ENCODE assay signal across 8 mouse cellular contexts in genomic region chr10:128590193-128590690, GRCm38 (mm10). TPM values are rescaled to one million over a fixed set of nuclear protein-coding genes. Genes with fewer than 3 reads are reported as not detected.
A peak's percentile ranks its signal among the peaks of the same experiment; 100 is the strongest.
DNase-seq lines count a peak whose midpoint lies in the region; ATAC-seq and TF ChIP-seq lines count a peak whose summit lies in the region.

No protein-coding gene starts in this region.

- H3K4me1 ChIP-seq in cortical plate, adult 2 months (ENCODE audit: control insufficient read depth, insufficient read depth, low read length): no peaks in the 10 kb centered on the region
- no peaks in the 10 kb centered on the region for H3K4me1 ChIP-seq in intestine, postnatal 0 days (replicated peaks; ENCODE audit: control insufficient read depth, insufficient read depth, low read length)
- H3K4me1 ChIP-seq in liver, embryonic 14.5 days (replicated peaks; ENCODE audit: control insufficient read depth in 2 of 2, insufficient read depth in 2 of 2, low read length in 1 of 2): no peaks in the 10 kb centered on the region; a peak in 2 of 4 replicates

- TF ChIP-seq EP300 in liver, embryonic 14.5 days (IDR thresholded peaks at IDR 0.05; ENCODE audit: low read depth): no peak

- peak; percentile 79 for DNase-seq in 3134 (ENCODE audit: extremely low read depth, insufficient read length, low spot score)
- DNase-seq in Patski (ENCODE audit: low read depth, low spot score): no peak
- no peak for DNase-seq in liver, embryonic 14.5 days (ENCODE audit: low read depth in 3 of 3, low spot score in 3 of 3)
- DNase-seq in naive thymus-derived CD4-positive, alpha-beta T cell, adult 2 months (ENCODE audit: low read depth): peak; percentile 55
- DNase-seq in testis, postnatal 10 days (ENCODE audit: low spot score): peak; percentile 84

- in situ Hi-C loops in Patski (cut with MboI; ENCODE audit: low pct_unique_long_range_greater_than_20kb): no loop called here

- H3K4me2 ChIP-seq in intestine, postnatal 0 days (replicated peaks; ENCODE audit: low read depth): peak overlapping the region; percentile 95
- peak overlapping the region; percentile 80 for H3K4me2 ChIP-seq in liver, embryonic 14.5 days (ENCODE audit: low read depth)

- POLR2A ChIA-PET in Patski (lab: Charles Lee): interaction anchor here (0.6 to 0.8 kb wide), 3 partner anchors 12 to 226 kb away, joined by 3 to 5 read pairs (median 4); partner anchors contain the start of gene Pmel

- peak overlapping the region; percentile 77 for H3K9ac ChIP-seq in intestine, postnatal 0 days (ENCODE audit: low read depth, low read length)
- no peak overlapping the region for H3K9ac ChIP-seq in liver, embryonic 14.5 days (replicated peaks)

- peak; percentile 57 for ATAC-seq in Patski
- peak; percentile 62 for ATAC-seq in granulocyte monocyte progenitor cell, adult 5-6 weeks (replicated peaks; ENCODE audit: poor library complexity, severe bottlenecking)
- ATAC-seq in intestine, postnatal 0 days: no peak
- ATAC-seq in liver, embryonic 14.5 days (ENCODE audit: insufficient read depth): 0 out of 2 replicates have a peak, but pooled peaks have one; percentile 9

- peaks cover 16% of the 10 kb centered on the region for H3K27me3 ChIP-seq in Patski
- H3K27me3 ChIP-seq in intestine, postnatal 0 days (replicated peaks; ENCODE audit: control insufficient read depth, insufficient read depth, low read length): peaks cover 4% of the 10 kb centered on the region; the same call in 1 of the 2 replicates
- H3K27me3 ChIP-seq in liver, embryonic 14.5 days (ENCODE audit: control insufficient read depth, insufficient read depth, low read length): peaks cover 47% of the 10 kb centered on the region

- no peaks in the 10 kb centered on the region for H3K9me3 ChIP-seq in intestine, postnatal 0 days (ENCODE audit: control insufficient read depth)
- H3K9me3 ChIP-seq in liver, embryonic 14.5 days (ENCODE audit: control insufficient read depth, low read length): no peaks in the 10 kb centered on the region

- TF ChIP-seq CTCF in Patski (IDR thresholded peaks at IDR 0.05): no peak
- TF ChIP-seq CTCF in cortical plate, adult 2 months (IDR thresholded peaks at IDR 0.05; ENCODE audit: extremely low read depth, insufficient read depth, low read length): peak; percentile 49
- TF ChIP-seq CTCF in intestine, postnatal 0 days (IDR thresholded peaks at IDR 0.05; ENCODE audit: low read depth): peak; percentile 90
- TF ChIP-seq CTCF in liver, embryonic 14.5 days (IDR thresholded peaks at IDR 0.05; ENCODE audit: low read depth): peak; percentile 83

- WGBS in intestine, postnatal 0 days: under 1% methylated on average over 33 of the region's 43 CpGs
- under 1% methylated on average over 43 of the region's 43 CpGs for WGBS in liver, embryonic 14.5 days (ENCODE audit: insufficient replicate concordance)

- H3K4me3 ChIP-seq in cortical plate, adult 2 months (ENCODE audit: insufficient read depth, low read length): peak overlapping the region; percentile 23
- peak overlapping the region; percentile 62 for H3K4me3 ChIP-seq in intestine, postnatal 0 days (ENCODE audit: low read depth, low read length)
- peak overlapping the region; percentile 54 to 58 for H3K4me3 ChIP-seq in liver, embryonic 14.5 days (ENCODE audit: insufficient read depth in 1 of 2, low read depth in 2 of 2, low read length in 2 of 2)

- H3K27ac ChIP-seq in cortical plate, adult 2 months (ENCODE audit: insufficient read depth, low read length): no peak overlapping the region
- H3K27ac ChIP-seq in intestine, postnatal 0 days (ENCODE audit: low read depth, low read length): peak overlapping the region; percentile 98
- no peak overlapping the region for H3K27ac ChIP-seq in liver, embryonic 14.5 days

- peaks cover 5% of the 10 kb centered on the region; the same call in 1 of the 2 replicates for H3K36me3 ChIP-seq in intestine, postnatal 0 days (ENCODE audit: control insufficient read depth, insufficient read depth)
- no peaks in the 10 kb centered on the region for H3K36me3 ChIP-seq in liver, embryonic 14.5 days (replicated peaks; ENCODE audit: control insufficient read depth, insufficient read depth, low read depth)

- CTCF ChIA-PET in Patski (lab: Charles Lee): interaction anchor here (0.9 to 1.9 kb wide), 9 partner anchors 10 to 84 kb away, joined by 3 to 11 read pairs (median 4); partner anchors contain the start of genes Pa2g4 and Suox

- no peak for TF ChIP-seq POLR2A in cortical plate, adult 2 months (IDR thresholded peaks at IDR 0.05; ENCODE audit: extremely low read depth, insufficient read depth, low read length)

RNA-seq across cellular contexts. Expression of gene Erbb3, which starts 0.8 kb away (rescaled TPM):
- polyA plus RNA-seq in Patski (2021): 1.2 TPM
- 7.6 and 9.1 TPM in 2 replicates for polyA plus RNA-seq in cortical plate, adult 2 months (2012; rRNA removed)
- 1.6 and 1.7 TPM in 2 replicates for total RNA-seq in granulocyte monocyte progenitor cell, adult 5-6 weeks (2014; fragmentation: Nextera tagmentation)
- 1.4 and 1.8 TPM in 2 replicates for total RNA-seq in granulocyte monocyte progenitor cell, adult 5-6 weeks (2017)
- polyA plus RNA-seq in intestine, postnatal 0 days (2015; fragmentation: Nextera tagmentation; extraction: Ambion mirVana): 22.3 and 23.8 TPM in 2 replicates
- 1.3 and 1.4 TPM in 2 replicates for polyA plus RNA-seq in liver, embryonic 14.5 days (2012; rRNA removed)
- polyA plus RNA-seq in liver, embryonic 14.5 days (2014; fragmentation: Nextera tagmentation; extraction: Ambion mirVana): 1.1 and 1.5 TPM in 2 replicates

RNA-seq across cellular contexts. Expression of gene Pa2g4, which starts 24.5 kb away (rescaled TPM):
- 117 TPM for polyA plus RNA-seq in Patski (2021)
- 67.5 and 71.0 TPM in 2 replicates for polyA plus RNA-seq in cortical plate, adult 2 months (2012; rRNA removed)
- 404 and 410 TPM in 2 replicates for total RNA-seq in granulocyte monocyte progenitor cell, adult 5-6 weeks (2014; fragmentation: Nextera tagmentation)
- total RNA-seq in granulocyte monocyte progenitor cell, adult 5-6 weeks (2017): 414 and 442 TPM in 2 replicates
- 65.3 and 66.8 TPM in 2 replicates for polyA plus RNA-seq in intestine, postnatal 0 days (2015; fragmentation: Nextera tagmentation; extraction: Ambion mirVana)
- 57.6 and 113 TPM in 2 replicates for polyA plus RNA-seq in liver, embryonic 14.5 days (2012; rRNA removed)
- 163 and 172 TPM in 2 replicates for polyA plus RNA-seq in liver, embryonic 14.5 days (2014; fragmentation: Nextera tagmentation; extraction: Ambion mirVana)

RNA-seq across cellular contexts. Expression of gene Rps26, which starts 36.3 kb away (rescaled TPM):
- polyA plus RNA-seq in Patski (2021): 259 TPM
- polyA plus RNA-seq in cortical plate, adult 2 months (2012; rRNA removed): 354 and 390 TPM in 2 replicates
- 2,754 and 2,968 TPM in 2 replicates for total RNA-seq in granulocyte monocyte progenitor cell, adult 5-6 weeks (2014; fragmentation: Nextera tagmentation)
- total RNA-seq in granulocyte monocyte progenitor cell, adult 5-6 weeks (2017): 1,150 and 1,165 TPM in 2 replicates
- polyA plus RNA-seq in intestine, postnatal 0 days (2015; fragmentation: Nextera tagmentation; extraction: Ambion mirVana): 519 and 548 TPM in 2 replicates
- polyA plus RNA-seq in liver, embryonic 14.5 days (2012; rRNA removed): 867 and 921 TPM in 2 replicates
- polyA plus RNA-seq in liver, embryonic 14.5 days (2014; fragmentation: Nextera tagmentation; extraction: Ambion mirVana): 643 and 646 TPM in 2 replicates

RNA-seq across cellular contexts. Expression of gene Rpl41, which starts 41.1 kb away (rescaled TPM):
- 1,532 TPM for polyA plus RNA-seq in Patski (2021)
- 2,251 and 2,284 TPM in 2 replicates for polyA plus RNA-seq in cortical plate, adult 2 months (2012; rRNA removed)
- total RNA-seq in granulocyte monocyte progenitor cell, adult 5-6 weeks (2014; fragmentation: Nextera tagmentation): 6,066 and 6,315 TPM in 2 replicates
- total RNA-seq in granulocyte monocyte progenitor cell, adult 5-6 weeks (2017): 3,608 and 4,444 TPM in 2 replicates
- 2,426 and 2,428 TPM in 2 replicates for polyA plus RNA-seq in intestine, postnatal 0 days (2015; fragmentation: Nextera tagmentation; extraction: Ambion mirVana)
- polyA plus RNA-seq in liver, embryonic 14.5 days (2012; rRNA removed): 1,053 and 2,546 TPM in 2 replicates
- 3,181 and 3,454 TPM in 2 replicates for polyA plus RNA-seq in liver, embryonic 14.5 days (2014; fragmentation: Nextera tagmentation; extraction: Ambion mirVana)

RNA-seq across cellular contexts. Expression of gene Zc3h10, which starts 42.7 kb away (rescaled TPM):
- polyA plus RNA-seq in Patski (2021): 16.8 TPM
- 11.9 and 12.9 TPM in 2 replicates for polyA plus RNA-seq in cortical plate, adult 2 months (2012; rRNA removed)
- total RNA-seq in granulocyte monocyte progenitor cell, adult 5-6 weeks (2014; fragmentation: Nextera tagmentation): 8.8 and 9.7 TPM in 2 replicates
- 12.5 and 13.6 TPM in 2 replicates for total RNA-seq in granulocyte monocyte progenitor cell, adult 5-6 weeks (2017)
- 10.0 and 10.4 TPM in 2 replicates for polyA plus RNA-seq in intestine, postnatal 0 days (2015; fragmentation: Nextera tagmentation; extraction: Ambion mirVana)
- 3.3 and 4.0 TPM in 2 replicates for polyA plus RNA-seq in liver, embryonic 14.5 days (2012; rRNA removed)
- 4.3 and 5.3 TPM in 2 replicates for polyA plus RNA-seq in liver, embryonic 14.5 days (2014; fragmentation: Nextera tagmentation; extraction: Ambion mirVana)

Comparison
In these comparisons a context has a peak if more than half of its experiments do, and no peak if none do; other contexts are left out.
1. DNase-seq: peak in 3134 (single experiment), naive thymus-derived CD4-positive, alpha-beta T cell, adult 2 months (single experiment) and testis, postnatal 10 days (single experiment); none in Patski (single experiment) and liver, embryonic 14.5 days (0 of 3).
2. Peak in every context shown above with its lines, with median percentiles within 50 percentile points of each other: H3K4me3 ChIP-seq.